Mouse (Mus musculus): ENCODE data around the gene Pnkp. TPM values are rescaled to one million over a fixed set of nuclear protein-coding genes. Genes with fewer than 3 reads are reported as not detected.

The Pnkp gene
- total RNA-seq, 2 experiments from 2014 or later, result 27.1 to 27.7 TPM

GRCm38 (mm10) chr7:44824872-44825271, 32.1 kb upstream of the Pnkp start:
- peak; percentile 83 to 85 for DNase-seq (ENCODE audit: low spot score in 2 of 2)

GRCm38 (mm10) chr7:44826771-44827170, 30.2 kb upstream of the Pnkp start:
- no peak for DNase-seq (ENCODE audit: low spot score in 2 of 2)

GRCm38 (mm10) chr7:44828706-44829105, 28.2 kb upstream of the Pnkp start:
- DNase-seq (ENCODE audit: low spot score in 2 of 2), result no peak

- no peak for DNase-seq (ENCODE audit: low spot score in 2 of 2)
These were observed 24.2 kb upstream of the Pnkp start for GRCm38 (mm10) chr7:44832763-44833162.

GRCm38 (mm10) chr7:44835373-44836015, 21.4 kb upstream of the Pnkp start:
- DNase-seq (ENCODE audit: low spot score in 2 of 2), result no peak

- DNase-seq (ENCODE audit: low spot score in 2 of 2), result no peak
These were observed 20.9 kb upstream of the Pnkp start for GRCm38 (mm10) chr7:44836016-44836404.

- DNase-seq (ENCODE audit: low spot score in 2 of 2), result no peak
These were observed 20.4 kb upstream of the Pnkp start for GRCm38 (mm10) chr7:44836423-44837053.

- DNase-seq (ENCODE audit: low spot score in 2 of 2), result no peak
These were observed 18.9 kb upstream of the Pnkp start for GRCm38 (mm10) chr7:44838073-44838472.

GRCm38 (mm10) chr7:44839171-44839490, 17.8 kb upstream of the Pnkp start:
- no peak for DNase-seq (ENCODE audit: low spot score in 2 of 2)

GRCm38 (mm10) chr7:44839491-44840191, 17.3 kb upstream of the Pnkp start:
- DNase-seq (ENCODE audit: low spot score in 2 of 2), result peak in 1 of 2 experiments; percentile 39

GRCm38 (mm10) chr7:44840426-44840825, 16.5 kb upstream of the Pnkp start:
- DNase-seq (ENCODE audit: low spot score in 2 of 2), result no peak

GRCm38 (mm10) chr7:44841825-44842463, 15.0 kb upstream of the Pnkp start:
- no peak for DNase-seq (ENCODE audit: low spot score in 2 of 2)

- DNase-seq (ENCODE audit: low spot score in 2 of 2), result no peak
These were observed 11.9 kb upstream of the Pnkp start for GRCm38 (mm10) chr7:44845006-44845405.

- no peak for DNase-seq (ENCODE audit: low spot score in 2 of 2)
These were observed 10.1 kb upstream of the Pnkp start for GRCm38 (mm10) chr7:44846804-44847203.

- DNase-seq (ENCODE audit: low spot score in 2 of 2), result no peak
These were observed 9.2 kb upstream of the Pnkp start for GRCm38 (mm10) chr7:44847772-44848171.

- peak; percentile 99 for DNase-seq (ENCODE audit: low spot score in 2 of 2)
These were observed 8.2 kb upstream of the Pnkp start, which contains the start of the genes Akt1s1 and Tbc1d17 for GRCm38 (mm10) chr7:44848561-44849415. Gene Akt1s1, plus strand, starts transcription at chr7:44848991. Gene Tbc1d17, minus strand, starts transcription at chr7:44849079.

GRCm38 (mm10) chr7:44849416-44850111, 7.4 kb upstream of the Pnkp start:
- DNase-seq (ENCODE audit: low spot score in 2 of 2), result peak; percentile 86 to 89

- DNase-seq (ENCODE audit: low spot score in 2 of 2), result peak; percentile 65 to 71
These were observed 6.8 kb upstream of the Pnkp start for GRCm38 (mm10) chr7:44850146-44850545.

GRCm38 (mm10) chr7:44850789-44851624, 5.9 kb upstream of the Pnkp start:
- DNase-seq (ENCODE audit: low spot score in 2 of 2), result no peak

All from left cerebral cortex, adult 18-20 months (tissue).